Mouse (Mus musculus) liver, postnatal 0 days (tissue): ENCODE measurements around the gene Pde6h.

Source experiments
- CTCF ChIP-seq: sonication (generic); IDR thresholded peaks from 2 replicates; pipeline ENCODE4 v1.5.1; 2016; ENCODE audit warnings: antibody characterized with exemption, low read depth
- EP300 ChIP-seq: IDR thresholded peaks from 2 replicates; pipeline ENCODE4 v1.6.1; 2016; ENCODE audit warnings: antibody characterized with exemption, low read depth, mild to moderate bottlenecking

DNA sequence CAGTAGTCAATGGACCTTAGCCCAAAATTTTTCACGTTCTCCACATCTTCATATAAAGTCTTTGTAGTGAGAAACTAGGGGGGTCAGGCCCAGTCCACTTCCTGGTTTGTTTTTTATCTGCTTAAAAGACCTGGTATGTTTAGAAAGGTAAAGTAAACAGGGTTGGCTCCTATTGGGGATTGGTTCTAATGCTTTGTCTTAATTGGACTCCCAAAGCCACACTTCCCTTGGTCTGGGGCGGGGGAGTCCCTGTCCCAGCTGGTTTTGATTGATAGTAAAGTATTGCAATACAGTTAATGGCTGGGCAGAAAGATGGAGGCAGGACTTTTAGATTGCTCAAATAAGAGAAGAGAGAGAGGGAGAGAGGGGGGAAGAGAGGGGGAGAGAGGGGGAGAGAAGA lies 22.6 kb upstream of the Pde6h start:
- no peak for TF ChIP-seq CTCF
- no peak for TF ChIP-seq EP300
